Mouse (Mus musculus) liver, embryonic 15.5 days (tissue): Measurements from ENCODE around the gene Gria3. TPM values are rescaled to one million over a fixed set of nuclear protein-coding genes. Genes with fewer than 3 reads are reported as not detected.

ENCODE experiments used
- ATAC-seq: fragments of 200-750 bp; cut with Nextera tagmentation; 2 replicates; pipeline ENCODE4 v1.8.0; 2017; ENCODE audit warnings: moderate number of reproducible peaks, mild to moderate bottlenecking, moderate library complexity; ENCODE audit not compliant: insufficient read depth
- H3K27ac ChIP-seq: fragments of 300-500 bp; sonication (generic); replicated peaks from 2 replicates; pipeline ENCODE4 v1.5.1; 2015; ENCODE audit warnings: mild to moderate bottlenecking, inconsistent platforms
- H3K27me3 ChIP-seq: fragments of 300-500 bp; sonication (generic); 2 replicates; pipeline ENCODE4 v1.6.1; 2015; ENCODE audit warnings: mild to moderate bottlenecking, inconsistent platforms
- H3K36me3 ChIP-seq: fragments of 300-500 bp; sonication (generic); replicated peaks from 2 replicates; pipeline ENCODE4 v1.6.1; 2015; ENCODE audit warnings: moderate library complexity, mild to moderate bottlenecking, inconsistent platforms
- H3K4me1 ChIP-seq: fragments of 300-500 bp; sonication (generic); replicated peaks from 2 replicates; pipeline ENCODE4 v1.6.1; 2015; ENCODE audit warnings: inconsistent platforms
- H3K4me2 ChIP-seq: fragments of 300-500 bp; sonication (generic); 2 replicates; pipeline ENCODE4 v1.6.1; 2015; ENCODE audit warnings: moderate library complexity, mild to moderate bottlenecking, inconsistent platforms
- H3K4me3 ChIP-seq: fragments of 300-500 bp; sonication (generic); replicated peaks from 2 replicates; pipeline ENCODE4 v1.5.1; 2015; ENCODE audit warnings: mild to moderate bottlenecking, inconsistent platforms
- H3K9ac ChIP-seq: fragments of 300-500 bp; sonication (generic); 2 replicates; pipeline ENCODE4 v1.6.1; 2015; ENCODE audit warnings: moderate library complexity, mild to moderate bottlenecking, inconsistent platforms
- H3K9me3 ChIP-seq: fragments of 300-500 bp; sonication (generic); replicated peaks from 2 replicates; pipeline ENCODE4 v1.6.1; 2016; ENCODE audit warnings: inconsistent platforms
- WGBS: fragments of 180-500 bp; shearing (Covaris S2); methylation state at CpG from one replicate; pipeline ENCODE4 v1.1.7; 2015; ENCODE audit warnings: mixed read lengths; ENCODE audit not compliant: insufficient replicate concordance; 5-methylcytosine and 5-hydroxymethylcytosine counted together
- polyA plus RNA-seq: library from polyadenylated mRNA; unstranded; fragments of >200 nt; fragmentation: Nextera tagmentation; extraction: Ambion mirVana; gene quantifications from 2 replicates; pipeline ENCODE4 v1.2.1, GENCODE M21; 2015

The Gria3 gene
- polyA plus RNA-seq, result 1.7 and 2.0 TPM in 2 replicates

GRCm38 (mm10) chrX:41400058-41400904, at the start of gene Gria3:
Gene Gria3 (plus strand): TSS chrX:41400854.
- H3K27ac ChIP-seq, result no peak within 1 kb of the TSS
- no peaks in the 10 kb centered on the region for H3K9me3 ChIP-seq
- 15% methylated on average over 21 of the region's 21 CpGs for WGBS
- H3K36me3 ChIP-seq, result no peaks in the 10 kb centered on the region
- H3K4me1 ChIP-seq, result 0 out of 2 replicates have a peak, but pooled peaks cover 2% of the 10 kb centered on the region
- no peak for ATAC-seq
- peaks cover 22% of the 10 kb centered on the region for H3K27me3 ChIP-seq
- H3K4me2 ChIP-seq, result peak within 1 kb of the TSS; percentile 57
- H3K4me3 ChIP-seq, result peak within 1 kb of the TSS; percentile 32
- no peak within 1 kb of the TSS for H3K9ac ChIP-seq

- H3K9me3 ChIP-seq, result no peaks in the 10 kb centered on the region
- no peaks in the 10 kb centered on the region for H3K36me3 ChIP-seq
- no peak for ATAC-seq
- WGBS, result 63% methylated on average over 7 of the region's 7 CpGs
- H3K27me3 ChIP-seq, result no peaks in the 10 kb centered on the region
- no peak overlapping the region for H3K4me2 ChIP-seq
- no peaks in the 10 kb centered on the region for H3K4me1 ChIP-seq
- no peak overlapping the region for H3K9ac ChIP-seq
- H3K4me3 ChIP-seq, result no peak overlapping the region
- no peak overlapping the region for H3K27ac ChIP-seq
These were observed 13.6 kb upstream of the Gria3 start for GRCm38 (mm10) chrX:41387086-41387485.

- H3K9ac ChIP-seq, result no peak overlapping the region
- no peaks in the 10 kb centered on the region for H3K36me3 ChIP-seq
- H3K4me2 ChIP-seq, result no peak overlapping the region
- WGBS, result 63% methylated on average over 1 of the region's 1 CpGs
- no peaks in the 10 kb centered on the region for H3K27me3 ChIP-seq
- no peak overlapping the region for H3K27ac ChIP-seq
- no peak for ATAC-seq
- H3K9me3 ChIP-seq, result no peaks in the 10 kb centered on the region
- H3K4me3 ChIP-seq, result no peak overlapping the region
- H3K4me1 ChIP-seq, result no peaks in the 10 kb centered on the region
These were observed 11.6 kb upstream of the Gria3 start for GRCm38 (mm10) chrX:41389079-41389478.

GRCm38 (mm10) chrX:41398482-41398881, 2.2 kb upstream of the Gria3 start:
- Histone ChIP-seq H3K4me2 (no peak overlapping the region), H3K36me3 (no peaks in the 10 kb centered on the region), H3K9me3 (no peaks in the 10 kb centered on the region), H3K27ac (no peak overlapping the region), H3K4me1 (0 out of 2 replicates have a peak, but pooled peaks cover 2% of the 10 kb centered on the region), H3K27me3 (peaks cover 22% of the 10 kb centered on the region), H3K9ac (no peak overlapping the region), H3K4me3 (no peak overlapping the region)
- ATAC-seq, result no peak

GRCm38 (mm10) chrX:41401186-41401585, 532 bp downstream of the Gria3 start:
- WGBS, result 15% methylated on average over 17 of the region's 17 CpGs
- H3K4me3 ChIP-seq, result peak overlapping the region; percentile 32
- no peaks in the 10 kb centered on the region for H3K36me3 ChIP-seq
- H3K4me1 ChIP-seq, result 0 out of 2 replicates have a peak, but pooled peaks cover 2% of the 10 kb centered on the region
- H3K9ac ChIP-seq, result no peak overlapping the region
- H3K27ac ChIP-seq, result no peak overlapping the region
- no peak for ATAC-seq
- H3K9me3 ChIP-seq, result no peaks in the 10 kb centered on the region
- peak overlapping the region; percentile 57 for H3K4me2 ChIP-seq
- peaks cover 22% of the 10 kb centered on the region for H3K27me3 ChIP-seq

- Histone ChIP-seq H3K36me3 (no peaks in the 10 kb centered on the region), H3K4me3 (peak overlapping the region; percentile 32), H3K4me1 (0 out of 2 replicates have a peak, but pooled peaks cover 2% of the 10 kb centered on the region), H3K27me3 (peaks cover 22% of the 10 kb centered on the region), H3K4me2 (peak overlapping the region; percentile 57), H3K27ac (no peak overlapping the region), H3K9me3 (no peaks in the 10 kb centered on the region), H3K9ac (no peak overlapping the region)
- WGBS, result 11% methylated on average over 20 of the region's 20 CpGs
- no peak for ATAC-seq
These were observed 1.1 kb downstream of the Gria3 start for GRCm38 (mm10) chrX:41401590-41402240.

- no peak for ATAC-seq
- H3K4me2 ChIP-seq, result peak overlapping the region; percentile 57
- H3K27ac ChIP-seq, result no peak overlapping the region
- no peaks in the 10 kb centered on the region for H3K9me3 ChIP-seq
- H3K4me3 ChIP-seq, result no peak overlapping the region; the same call in 1 of the 2 replicates
- H3K36me3 ChIP-seq, result no peaks in the 10 kb centered on the region
- no peak overlapping the region for H3K9ac ChIP-seq
- 18% methylated on average over 6 of the region's 6 CpGs for WGBS
- H3K4me1 ChIP-seq, result 0 out of 2 replicates have a peak, but pooled peaks cover 2% of the 10 kb centered on the region
- peaks cover 22% of the 10 kb centered on the region for H3K27me3 ChIP-seq
These were observed 2.0 kb downstream of the Gria3 start for GRCm38 (mm10) chrX:41402656-41403055.

GRCm38 (mm10) chrX:41406288-41406687, 5.6 kb downstream of the Gria3 start:
- no peaks in the 10 kb centered on the region for H3K9me3 ChIP-seq
- H3K4me1 ChIP-seq, result no peaks in the 10 kb centered on the region
- 62% methylated on average over 9 of the region's 9 CpGs for WGBS
- peaks cover 18% of the 10 kb centered on the region for H3K27me3 ChIP-seq
- no peak overlapping the region for H3K4me2 ChIP-seq
- no peak for ATAC-seq
- H3K27ac ChIP-seq, result no peak overlapping the region
- no peak overlapping the region for H3K4me3 ChIP-seq
- no peaks in the 10 kb centered on the region for H3K36me3 ChIP-seq
- no peak overlapping the region for H3K9ac ChIP-seq

GRCm38 (mm10) chrX:41409791-41410190, 9.1 kb downstream of the Gria3 start:
- Histone ChIP-seq H3K9me3 (no peaks in the 10 kb centered on the region), H3K4me2 (no peak overlapping the region), H3K27ac (no peak overlapping the region), H3K4me3 (no peak overlapping the region), H3K9ac (no peak overlapping the region), H3K27me3 (no peaks in the 10 kb centered on the region), H3K4me1 (no peaks in the 10 kb centered on the region), H3K36me3 (no peaks in the 10 kb centered on the region)
- 23% methylated on average over 1 of the region's 1 CpGs for WGBS
- no peak for ATAC-seq

- no peak for ATAC-seq
- no peak overlapping the region for H3K4me3 ChIP-seq
- no peak overlapping the region for H3K9ac ChIP-seq
- no peak overlapping the region for H3K4me2 ChIP-seq
- H3K9me3 ChIP-seq, result no peaks in the 10 kb centered on the region
- H3K4me1 ChIP-seq, result no peaks in the 10 kb centered on the region
- H3K36me3 ChIP-seq, result no peaks in the 10 kb centered on the region
- H3K27me3 ChIP-seq, result no peaks in the 10 kb centered on the region
- 67% methylated on average over 6 of the region's 6 CpGs for WGBS
- no peak overlapping the region for H3K27ac ChIP-seq
These were observed 25.0 kb downstream of the Gria3 start for GRCm38 (mm10) chrX:41425651-41426050.

- Histone ChIP-seq H3K4me3 (no peak overlapping the region), H3K27ac (no peak overlapping the region), H3K9me3 (no peaks in the 10 kb centered on the region), H3K4me2 (no peak overlapping the region), H3K27me3 (no peaks in the 10 kb centered on the region), H3K4me1 (no peaks in the 10 kb centered on the region), H3K9ac (no peak overlapping the region), H3K36me3 (no peaks in the 10 kb centered on the region)
- 66% methylated on average over 5 of the region's 5 CpGs for WGBS
- ATAC-seq, result no peak
These were observed 27.4 kb downstream of the Gria3 start for GRCm38 (mm10) chrX:41428011-41428410.
